In the genomic region with DNA sequence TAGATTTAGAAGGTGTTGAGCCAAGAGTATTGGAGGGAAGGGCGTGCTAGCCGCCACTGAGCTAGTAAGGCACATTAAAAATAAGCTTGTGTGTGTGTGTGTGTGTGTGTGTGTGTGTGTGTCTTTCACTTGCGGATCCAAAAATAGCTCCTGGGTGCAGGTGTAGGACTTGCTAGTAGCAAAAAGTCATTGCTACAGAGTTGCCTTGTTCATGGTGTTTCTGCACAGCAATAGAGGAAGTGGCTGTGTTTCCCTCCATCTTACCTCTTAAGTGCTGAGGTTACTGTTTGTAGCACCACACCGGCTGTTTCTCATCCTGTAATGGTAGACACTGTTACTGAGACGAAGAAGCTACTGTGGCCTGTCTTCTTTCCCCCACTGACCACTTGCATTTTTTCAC, we compare ENCODE assay signal across 22 mouse cellular contexts. TPM values are rescaled to one million over a fixed set of nuclear protein-coding genes. Genes with fewer than 3 reads are reported as not detected.
A peak's percentile ranks its signal among the peaks of the same experiment; 100 is the strongest.
DNase-seq lines count a peak whose midpoint lies in the region; ATAC-seq and TF ChIP-seq lines count a peak whose summit lies in the region.
"Had no signal": no experiment of that assay in that cellular context is flagged by ENCODE, and none has a peak within 500 bp of the region (broad histone marks: within the 10 kb centered on the region; RNA-seq: fewer than 3 reads in every experiment).

No protein-coding gene starts in this region.

- H3K27ac ChIP-seq in MEL (ENCODE audit: control insufficient read depth, low read depth, low read length): no peak overlapping the region
- H3K27ac ChIP-seq in left cerebral cortex, adult 2 months: no peak overlapping the region
- H3K27ac ChIP-seq: forebrain, embryonic 10.5 days; hindbrain, embryonic 15.5 days; liver, embryonic 13.5 days; lung, embryonic 15.5 days; midbrain, embryonic 10.5 days; neural tube, embryonic 15.5 days had no signal

- no peak for TF ChIP-seq RAD21 in MEL (IDR thresholded peaks at IDR 0.05; ENCODE audit: low read depth, low read length)

- no peak for TF ChIP-seq CTCF in MEL (IDR thresholded peaks at IDR 0.05 in 2 of 3, conservative IDR thresholded peaks at IDR 0.05 in 1 of 3; ENCODE audit: control insufficient read depth in 1 of 3, insufficient read depth in 1 of 3, low read depth in 2 of 3, low read length in 3 of 3, poor library complexity in 1 of 3, severe bottlenecking in 1 of 3)
- no peak for TF ChIP-seq CTCF in left cerebral cortex, adult 2 months (IDR thresholded peaks at IDR 0.05)

- peaks cover 0 to 31% of the 10 kb centered on the region in 2 experiments; a peak in 2 of 4 replicates for H3K36me3 ChIP-seq in MEL (ENCODE audit: control insufficient read depth in 1 of 2, insufficient read depth in 2 of 2, low read length in 2 of 2)
- H3K36me3 ChIP-seq: forebrain, embryonic 10.5 days; hindbrain, embryonic 15.5 days; liver, embryonic 13.5 days; lung, embryonic 15.5 days; midbrain, embryonic 10.5 days; neural tube, embryonic 15.5 days had no signal

- no peak overlapping the region for H3K9ac ChIP-seq in MEL (ENCODE audit: control insufficient read depth, low read depth, low read length, poor library complexity, severe bottlenecking)
- H3K9ac ChIP-seq: hindbrain, embryonic 15.5 days; liver, embryonic 13.5 days; lung, embryonic 15.5 days; neural tube, embryonic 15.5 days had no signal

- H3K9me3 ChIP-seq in MEL (replicated peaks; ENCODE audit: insufficient read depth, low read length): no peaks in the 10 kb centered on the region
- H3K9me3 ChIP-seq: forebrain, embryonic 10.5 days; hindbrain, embryonic 15.5 days; liver, embryonic 13.5 days; lung, embryonic 15.5 days; midbrain, embryonic 10.5 days; neural tube, embryonic 15.5 days had no signal

- H3K4me3 ChIP-seq in MEL (ENCODE audit: control insufficient read depth in 1 of 2, insufficient read depth in 1 of 2, low read depth in 2 of 2, low read length in 2 of 2): no peak overlapping the region
- H3K4me3 ChIP-seq in left cerebral cortex, adult 2 months: no peak overlapping the region
- H3K4me3 ChIP-seq: forebrain, embryonic 10.5 days; hindbrain, embryonic 15.5 days; liver, embryonic 13.5 days; lung, embryonic 15.5 days; midbrain, embryonic 10.5 days; neural tube, embryonic 15.5 days had no signal

- intact Hi-C loops in left cerebral cortex, adult 2 months (cut with DNase I): no loop called here

- TF ChIP-seq EP300 in MEL (IDR thresholded peaks at IDR 0.05; ENCODE audit: low read depth in 1 of 2, low read length in 2 of 2): no peak

- H3K79me2 ChIP-seq in MEL (ENCODE audit: control insufficient read depth, insufficient read depth, low read length, poor library complexity): no peaks in the 10 kb centered on the region

- H3K4me1 ChIP-seq in MEL (ENCODE audit: control insufficient read depth in 1 of 2, insufficient read depth in 2 of 2, low read length in 2 of 2): peaks cover 16 to 23% of the 10 kb centered on the region in 2 experiments
- H3K4me1 ChIP-seq: forebrain, embryonic 10.5 days; hindbrain, embryonic 15.5 days; lung, embryonic 15.5 days; midbrain, embryonic 10.5 days; neural tube, embryonic 15.5 days had no signal

- no peaks in the 10 kb centered on the region for H3K27me3 ChIP-seq in MEL (ENCODE audit: control insufficient read depth in 1 of 2, insufficient read depth in 2 of 2, low read length in 2 of 2)
- H3K27me3 ChIP-seq: hindbrain, embryonic 15.5 days; liver, embryonic 13.5 days; lung, embryonic 15.5 days; neural tube, embryonic 15.5 days had no signal

- peak; percentile 89 for ATAC-seq in megakaryocyte, adult 5-6 weeks (ENCODE audit: poor library complexity, severe bottlenecking)
- ATAC-seq: forebrain, embryonic 16.5 days; intestine, embryonic 16.5 days had no signal

- DNase-seq in 416B (ENCODE audit: low read depth): peak; percentile 39
- DNase-seq in MEL (ENCODE audit: low read depth, low spot score): peak; percentile 44
- peak; percentile 52 to 59 for DNase-seq in thymus, postnatal 10 days (ENCODE audit: low spot score in 2 of 2)
- no peak for DNase-seq in adrenal gland, postnatal 10 days
- DNase-seq in left cerebral cortex, adult 2 months (ENCODE audit: extremely low spot score in 1 of 2, low spot score in 2 of 2): no peak
- DNase-seq in gastrocnemius, postnatal 4 days (ENCODE audit: low spot score in 2 of 2): no peak
- no peak for DNase-seq in lung, adult 18-20 months
- DNase-seq: adrenal gland, postnatal 25 days; cerebellum, adult 9-10 months; gastrocnemius, postnatal 14 days; kidney, postnatal 25 days; liver, embryonic 13.5 days; lung, postnatal 36 days; right cerebral cortex, postnatal 25 days had no signal

- TF ChIP-seq POLR2A in MEL (IDR thresholded peaks at IDR 0.05; ENCODE audit: control insufficient read depth in 1 of 2, insufficient read depth in 1 of 2, low read depth in 1 of 2, low read length in 2 of 2, poor library complexity in 1 of 2): no peak

TF ChIP-seq in MEL, 35 proteins besides CTCF, POLR2A, EP300 and RAD21:
- TF ChIP-seq E2F4 (IDR thresholded peaks at IDR 0.05; ENCODE audit: borderline replicate concordance, low read depth, low read length) (no peak), CHD2 (IDR thresholded peaks at IDR 0.05; ENCODE audit: low read length) (no peak), HCFC1 (IDR thresholded peaks at IDR 0.05; ENCODE audit: low read depth, low read length) (no peak), SMC3 (IDR thresholded peaks at IDR 0.05; ENCODE audit: low read depth, low read length) (no peak), UBTF (IDR thresholded peaks at IDR 0.05; ENCODE audit: borderline replicate concordance, insufficient read depth, low read depth, low read length) (no peak), ETS1 (IDR thresholded peaks at IDR 0.05; ENCODE audit: low read depth, low read length) (no peak), MYC (IDR thresholded peaks at IDR 0.05; ENCODE audit: low read depth, low read length) (no peak), ZNF384 (IDR thresholded peaks at IDR 0.05; ENCODE audit: low read depth, low read length) (no peak), MAZ (IDR thresholded peaks at IDR 0.05; ENCODE audit: low read depth, low read length) (no peak), BHLHE40 (IDR thresholded peaks at IDR 0.05; ENCODE audit: borderline replicate concordance, low read depth, low read length) (no peak), SIN3A (IDR thresholded peaks at IDR 0.05; ENCODE audit: low read length) (no peak), GABPA (IDR thresholded peaks at IDR 0.05; ENCODE audit: low read depth, low read length) (no peak)
TF ChIP-seq in MEL: peak in this region for 0.

RNA-seq across cellular contexts. Expression of gene Cdk20, which starts 24.1 kb away (rescaled TPM):
- 3.4 and 3.6 TPM in 2 replicates for total RNA-seq in MEL (2012; rRNA removed)
- polyA plus RNA-seq in MEL (2012; ENCODE audit: insufficient read depth in 1 of 2, insufficient read length in 2 of 2, low read depth in 1 of 2, low replicate concordance in 2 of 2, missing spikeins in 1 of 2): 1 to 10 TPM in 1 of 2 experiments, not detected in 1; 9.3 TPM
- 2.5 and 4.2 TPM in 2 replicates for total RNA-seq in megakaryocyte, adult 5-6 weeks (2015)
- total RNA-seq in megakaryocyte, adult 5-6 weeks (2017): 4.5 and 5.2 TPM in 2 replicates
- 1 to 10 TPM; 3.9 to 5.9 TPM for total RNA-seq in adrenal gland, postnatal 10 days (2021)
- total RNA-seq in left cerebral cortex, adult 2 months (2021): 10 to 100 TPM in 1 of 2 experiments, 1 to 10 TPM in 1; 10.0 to 10.8 TPM
- total RNA-seq in gastrocnemius, postnatal 4 days (2021): 1 to 10 TPM; 3.9 to 5.2 TPM

RNA-seq across cellular contexts. Expression of gene Ctsl, which starts 37.3 kb away (rescaled TPM):
- total RNA-seq in MEL (2012; rRNA removed): 20.1 and 22.5 TPM in 2 replicates
- 10 to 100 TPM in 1 of 2 experiments, not detected in 1; 39.2 TPM for polyA plus RNA-seq in MEL (2012; ENCODE audit: insufficient read depth in 1 of 2, insufficient read length in 2 of 2, low read depth in 1 of 2, low replicate concordance in 2 of 2, missing spikeins in 1 of 2)
- total RNA-seq in megakaryocyte, adult 5-6 weeks (2015): 44.5 and 56.8 TPM in 2 replicates
- 50.3 and 57.5 TPM in 2 replicates for total RNA-seq in megakaryocyte, adult 5-6 weeks (2017)
- 100 to 1,000 TPM; 254 to 384 TPM for total RNA-seq in adrenal gland, postnatal 10 days (2021)
- 100 to 1,000 TPM; 120 to 129 TPM for total RNA-seq in left cerebral cortex, adult 2 months (2021)
- total RNA-seq in gastrocnemius, postnatal 4 days (2021): 100 to 1,000 TPM; 179 to 189 TPM

Comparison
In these comparisons a context has a peak if more than half of its experiments do, and no peak if none do; other contexts are left out.
1. DNase-seq: peak in 416B (single experiment), MEL (single experiment) and thymus, postnatal 10 days (2 of 2); none in adrenal gland, postnatal 10 days (single experiment), left cerebral cortex, adult 2 months (0 of 2), gastrocnemius, postnatal 4 days (0 of 2) and lung, adult 18-20 months (0 of 2).